Mouse (Mus musculus) ES-CJ7 (cell line): ENCODE data around the gene Caprin2.

Experiments
- DNase-seq: peaks from one replicate; pipeline ENCODE4 v3.0.0; 2011; ENCODE audit warnings: low read depth, low spot score

Caprin2 gene

GRCm38 (mm10) chr6:148895773-148896506 is at the start of gene Caprin2:
Gene Caprin2, minus strand, starts transcription at chr6:148896237.
- peak; percentile 98 for DNase-seq

- peak; percentile 52 for DNase-seq
Observed at GRCm38 (mm10) chr6:148944767-148945508, 48.9 kb upstream of the Caprin2 start.

- peak; percentile 52 for DNase-seq
Observed at GRCm38 (mm10) chr6:148944344-148944766, 48.3 kb upstream of the Caprin2 start.

- no peak for DNase-seq
Observed at GRCm38 (mm10) chr6:148943695-148944094, 47.7 kb upstream of the Caprin2 start.

GRCm38 (mm10) chr6:148942406-148942805 is 46.4 kb upstream of the Caprin2 start:
- peak; percentile 64 for DNase-seq

GRCm38 (mm10) chr6:148941880-148942279 is 45.8 kb upstream of the Caprin2 start:
- no peak for DNase-seq

GRCm38 (mm10) chr6:148940383-148940782 is 44.3 kb upstream of the Caprin2 start:
- DNase-seq, result peak; percentile 62

- no peak for DNase-seq
Observed at GRCm38 (mm10) chr6:148937693-148938092, 41.7 kb upstream of the Caprin2 start.

- peak; percentile 71 for DNase-seq
Observed at GRCm38 (mm10) chr6:148934961-148935590, 39.0 kb upstream of the Caprin2 start.

GRCm38 (mm10) chr6:148931281-148931680 is 35.2 kb upstream of the Caprin2 start:
- peak; percentile 77 for DNase-seq

- DNase-seq, result peak; percentile 49
Observed at GRCm38 (mm10) chr6:148918841-148919398, 22.9 kb upstream of the Caprin2 start.

GRCm38 (mm10) chr6:148917672-148918071 is 21.6 kb upstream of the Caprin2 start:
- DNase-seq, result no peak

- DNase-seq, result peak; percentile 53
Observed at GRCm38 (mm10) chr6:148916817-148917216, 20.8 kb upstream of the Caprin2 start.

GRCm38 (mm10) chr6:148913938-148914337 is 17.9 kb upstream of the Caprin2 start:
- peak; percentile 86 for DNase-seq

- DNase-seq, result peak; percentile 34
Observed at GRCm38 (mm10) chr6:148911906-148912305, 15.9 kb upstream of the Caprin2 start.

- no peak for DNase-seq
Observed at GRCm38 (mm10) chr6:148906958-148907357, 10.9 kb upstream of the Caprin2 start.

- no peak for DNase-seq
Observed at GRCm38 (mm10) chr6:148902728-148903127, 6.7 kb upstream of the Caprin2 start.

GRCm38 (mm10) chr6:148896507-148896851 is 442 bp upstream of the Caprin2 start:
- no peak for DNase-seq

GRCm38 (mm10) chr6:148894888-148895772 is 907 bp downstream of the Caprin2 start:
- peak; percentile 31 for DNase-seq

- peak; percentile 34 for DNase-seq
Observed at GRCm38 (mm10) chr6:148873911-148874310, 22.1 kb downstream of the Caprin2 start.

- no peak for DNase-seq
Observed at GRCm38 (mm10) chr6:148845629-148846028, 50.4 kb downstream of the Caprin2 start.
